Mouse (Mus musculus): ENCODE measurements around the gene Ifnl2. TPM values are rescaled to one million over a fixed set of nuclear protein-coding genes. Genes with fewer than 3 reads are reported as not detected.

Gene Ifnl2
- not detected in 2 replicates for polyA plus RNA-seq (2012; rRNA removed)

GRCm38 (mm10) chr7:28510405-28510974 is at the start of gene Ifnl2:
Ifnl2 (minus strand) TSS chr7:28510455.

GRCm38 (mm10) chr7:28547154-28547553 is 36.9 kb upstream of the Ifnl2 start, which contains the start of gene Nccrp1:
Nccrp1 (minus strand) TSS chr7:28547254.

GRCm38 (mm10) chr7:28540526-28540925 is 30.3 kb upstream of the Ifnl2 start, which contains the start of gene Sycn:
Sycn (plus strand) TSS chr7:28540885.

GRCm38 (mm10) chr7:28522536-28522935 is 12.3 kb upstream of the Ifnl2 start, which contains the start of gene Ifnl3:
Ifnl3 (plus strand) TSS chr7:28522836.

Other genes starting within 250 kb of the Ifnl2 start
- gene Eid2, start 242.6 kb downstream of the Ifnl2 start, polyA plus RNA-seq (2012; rRNA removed): 78.5 and 79.8 TPM in 2 replicates
- 46.2 and 47.3 TPM in 2 replicates for gene Eid2b, start 232.7 kb downstream of the Ifnl2 start, polyA plus RNA-seq (2012; rRNA removed)
- gene Selenov, start 219.3 kb downstream of the Ifnl2 start, polyA plus RNA-seq (2012; rRNA removed): 1.9 and 2.3 TPM in 2 replicates
- gene Dll3, start 208.2 kb downstream of the Ifnl2 start, polyA plus RNA-seq (2012; rRNA removed): 13.5 and 13.6 TPM in 2 replicates
- gene Timm50, start 198.4 kb downstream of the Ifnl2 start, polyA plus RNA-seq (2012; rRNA removed): 87.3 and 91.7 TPM in 2 replicates
- 98.1 and 101 TPM in 2 replicates for gene Supt5, start 171.7 kb downstream of the Ifnl2 start, polyA plus RNA-seq (2012; rRNA removed)
- 1,114 and 1,140 TPM in 2 replicates for gene Rps16, start 159.8 kb downstream of the Ifnl2 start, polyA plus RNA-seq (2012; rRNA removed)
- 13.5 and 19.5 TPM in 2 replicates for gene Plekhg2, start 137.9 kb downstream of the Ifnl2 start, polyA plus RNA-seq (2012; rRNA removed)
- 2.6 and 4.6 TPM in 2 replicates for gene Zfp36, start 130.2 kb downstream of the Ifnl2 start, polyA plus RNA-seq (2012; rRNA removed)
- gene Med29, start 117.7 kb downstream of the Ifnl2 start, polyA plus RNA-seq (2012; rRNA removed): 43.0 and 44.9 TPM in 2 replicates
- 104 and 110 TPM in 2 replicates for gene Paf1, start 117.5 kb downstream of the Ifnl2 start, polyA plus RNA-seq (2012; rRNA removed)
- gene Gmfg, start 73.0 kb downstream of the Ifnl2 start, polyA plus RNA-seq (2012; rRNA removed): 2.9 TPM in 2 replicates
- 58.8 and 65.9 TPM in 2 replicates for gene Lrfn1, start 58.5 kb downstream of the Ifnl2 start, polyA plus RNA-seq (2012; rRNA removed)
- not detected in 2 replicates for gene Ifnl3, start 12.4 kb upstream of the Ifnl2 start, polyA plus RNA-seq (2012; rRNA removed)
- not detected in 2 replicates for gene Sycn, start 30.4 kb upstream of the Ifnl2 start, polyA plus RNA-seq (2012; rRNA removed)
- 0.20 and 3.1 TPM in 2 replicates for gene Nccrp1, start 36.8 kb upstream of the Ifnl2 start, polyA plus RNA-seq (2012; rRNA removed)
- 53.4 and 61.8 TPM in 2 replicates for gene Samd4b, start 87.7 kb upstream of the Ifnl2 start, polyA plus RNA-seq (2012; rRNA removed)
- gene Pak4, start 87.7 kb upstream of the Ifnl2 start, polyA plus RNA-seq (2012; rRNA removed): 11.0 and 12.7 TPM in 2 replicates
- gene Acp7, start 120.9 kb upstream of the Ifnl2 start, polyA plus RNA-seq (2012; rRNA removed): 0.22 and 0.92 TPM in 2 replicates
- 31.4 and 33.2 TPM in 2 replicates for gene Fbxo27, start 182.4 kb upstream of the Ifnl2 start, polyA plus RNA-seq (2012; rRNA removed)
- gene Fbxo17, start 206.3 kb upstream of the Ifnl2 start, polyA plus RNA-seq (2012; rRNA removed): 4.1 and 4.6 TPM in 2 replicates
- 71.4 and 74.9 TPM in 2 replicates for gene Mrps12, start 231.4 kb upstream of the Ifnl2 start, polyA plus RNA-seq (2012; rRNA removed)
- gene Sars2, start 231.5 kb upstream of the Ifnl2 start, polyA plus RNA-seq (2012; rRNA removed): 15.9 and 16.3 TPM in 2 replicates
- gene Ccer2, start 245.7 kb upstream of the Ifnl2 start, polyA plus RNA-seq (2012; rRNA removed): 0.39 and 0.56 TPM in 2 replicates

All from central nervous system, embryonic 18 days (tissue).